Mouse (Mus musculus) cortical plate, adult 2 months (tissue): ENCODE measurements around the gene AU021092.

Experiments used
- CTCF ChIP-seq: fragments of 200-500 bp; IDR thresholded peaks from 2 replicates; pipeline ENCODE4 v1.5.1; 2011; ENCODE audit warnings: mild to moderate bottlenecking, control low read depth, low read length; ENCODE audit not compliant: insufficient read depth; ENCODE audit errors: extremely low read depth
- POLR2A ChIP-seq: fragments of 200-500 bp; IDR thresholded peaks from 2 replicates; pipeline ENCODE4 v1.6.1; 2011; ENCODE audit warnings: mild to moderate bottlenecking, low read length, control low read depth; ENCODE audit not compliant: insufficient read depth; ENCODE audit errors: extremely low read depth

GRCm38 (mm10) chr16:5216686-5217085, 5.4 kb downstream of the AU021092 start:
- TF ChIP-seq POLR2A, result no peak
- TF ChIP-seq CTCF, result no peak
